Mouse (Mus musculus) heart, embryonic 15.5 days (tissue): ENCODE data around the gene Tsc22d2. TPM values are rescaled to one million over a fixed set of nuclear protein-coding genes. Genes with fewer than 3 reads are reported as not detected.
"Not testable (repeated sequence)": the region's sequence is repeated elsewhere in the genome, so short reads cannot be mapped to it uniquely, and the experiment has no call there.

Experiments used
- ATAC-seq: fragments of 200-750 bp; cut with Nextera tagmentation; replicated peaks from 2 replicates; pipeline ENCODE4 v1.8.0; 2017; ENCODE audit warnings: low read depth, moderate TSS enrichment; ENCODE audit not compliant: insufficient number of reproducible peaks, insufficient read depth, low FRiP score
- H3K27ac ChIP-seq: fragments of 300-500 bp; sonication (generic); 2 replicates; pipeline ENCODE4 v1.5.1; 2015; ENCODE audit warnings: mild to moderate bottlenecking, inconsistent platforms
- H3K27me3 ChIP-seq: fragments of 300-500 bp; sonication (generic); 2 replicates; pipeline ENCODE4 v1.6.1; 2015; ENCODE audit warnings: inconsistent platforms
- H3K36me3 ChIP-seq: fragments of 300-500 bp; sonication (generic); 2 replicates; pipeline ENCODE4 v1.6.1; 2015; ENCODE audit warnings: mild to moderate bottlenecking, inconsistent platforms
- H3K4me1 ChIP-seq: fragments of 300-500 bp; sonication (generic); replicated peaks from 2 replicates; pipeline ENCODE4 v1.6.1; 2015; ENCODE audit warnings: inconsistent platforms
- H3K4me2 ChIP-seq: fragments of 300-500 bp; sonication (generic); 2 replicates; pipeline ENCODE4 v1.6.1; 2015; ENCODE audit warnings: inconsistent platforms, mild to moderate bottlenecking, moderate library complexity
- H3K4me3 ChIP-seq: fragments of 300-500 bp; sonication (generic); 2 replicates; pipeline ENCODE4 v1.5.1; 2015; ENCODE audit warnings: mild to moderate bottlenecking, inconsistent platforms
- H3K9ac ChIP-seq: fragments of 300-500 bp; sonication (generic); 2 replicates; pipeline ENCODE4 v1.6.1; 2015; ENCODE audit warnings: mild to moderate bottlenecking, inconsistent platforms
- H3K9me3 ChIP-seq: fragments of 300-500 bp; sonication (generic); replicated peaks from 2 replicates; pipeline ENCODE4 v1.6.1; 2016; ENCODE audit warnings: inconsistent platforms
- WGBS: fragments of 180-500 bp; shearing (Covaris S2); methylation state at CpG from one replicate; pipeline ENCODE4 v1.1.7; 2015; ENCODE audit warnings: mixed read lengths; 5-methylcytosine and 5-hydroxymethylcytosine counted together
- polyA plus RNA-seq: library from polyadenylated mRNA; unstranded; fragments of >200 nt; fragmentation: Nextera tagmentation; extraction: Ambion mirVana; gene quantifications from 2 replicates; pipeline ENCODE4 v1.2.1, GENCODE M21; 2015

The Tsc22d2 gene
- polyA plus RNA-seq, 1 experiment from 2014 or later, result 12.9 TPM

GRCm38 (mm10) chr3:58448230-58448629, 33.7 kb downstream of the Tsc22d2 start:
- no peak overlapping the region for H3K27ac ChIP-seq
- H3K4me2 ChIP-seq, result no peak overlapping the region
- H3K4me3 ChIP-seq, result no peak overlapping the region
- H3K9me3 ChIP-seq, result no peaks in the 10 kb centered on the region
- H3K9ac ChIP-seq, result no peak overlapping the region
- no peaks in the 10 kb centered on the region for H3K27me3 ChIP-seq
- H3K36me3 ChIP-seq, result no peaks in the 10 kb centered on the region
- H3K4me1 ChIP-seq, result peaks cover 4% of the 10 kb centered on the region
- ATAC-seq, result no peak
- WGBS, result 94% methylated on average over 2 of the region's 2 CpGs

- H3K9ac ChIP-seq, result no peak overlapping the region
- H3K9me3 ChIP-seq, result no peaks in the 10 kb centered on the region
- 91% methylated on average over 3 of the region's 3 CpGs for WGBS
- H3K4me3 ChIP-seq, result no peak overlapping the region
- H3K4me1 ChIP-seq, result peaks cover 4% of the 10 kb centered on the region
- ATAC-seq, result no peak
- H3K4me2 ChIP-seq, result no peak overlapping the region
- no peak overlapping the region for H3K27ac ChIP-seq
- H3K27me3 ChIP-seq, result no peaks in the 10 kb centered on the region
- no peaks in the 10 kb centered on the region for H3K36me3 ChIP-seq
These were observed 35.0 kb downstream of the Tsc22d2 start for GRCm38 (mm10) chr3:58449487-58449886.

- Histone ChIP-seq H3K9me3 (no peaks in the 10 kb centered on the region), H3K4me2 (no peak overlapping the region)
- 35% methylated on average over 4 of the region's 4 CpGs for WGBS
These were observed 40.1 kb downstream of the Tsc22d2 start for GRCm38 (mm10) chr3:58454414-58455205.

GRCm38 (mm10) chr3:58455255-58455654, 40.7 kb downstream of the Tsc22d2 start:
- no peak for ATAC-seq
- H3K27me3 ChIP-seq, result no peaks in the 10 kb centered on the region
- no peak overlapping the region for H3K27ac ChIP-seq
- H3K4me3 ChIP-seq, result no peak overlapping the region
- H3K4me1 ChIP-seq, result no peaks in the 10 kb centered on the region
- 76% methylated on average over 3 of the region's 3 CpGs for WGBS
- no peak overlapping the region for H3K4me2 ChIP-seq
- peaks cover 4% of the 10 kb centered on the region for H3K36me3 ChIP-seq
- no peak overlapping the region for H3K9ac ChIP-seq
- H3K9me3 ChIP-seq, result no peaks in the 10 kb centered on the region

More at GRCm38 (mm10) chr3:58454414-58455205, 40.1 kb downstream of the Tsc22d2 start:
- no peak overlapping the region for H3K4me3 ChIP-seq
- H3K27me3 ChIP-seq, result no peaks in the 10 kb centered on the region
- ATAC-seq, result no peak
- no peak overlapping the region for H3K9ac ChIP-seq
- peaks cover 1% of the 10 kb centered on the region for H3K4me1 ChIP-seq
- H3K27ac ChIP-seq, result no peak overlapping the region
- H3K36me3 ChIP-seq, result no peaks in the 10 kb centered on the region

GRCm38 (mm10) chr3:58469655-58470437, 55.3 kb downstream of the Tsc22d2 start:
- WGBS, result 52% methylated on average over 9 of the region's 9 CpGs
- H3K4me3 ChIP-seq, result no peak overlapping the region
- H3K9ac ChIP-seq, result no peak overlapping the region
- no peak for ATAC-seq
- no peaks in the 10 kb centered on the region for H3K9me3 ChIP-seq
- no peaks in the 10 kb centered on the region for H3K36me3 ChIP-seq
- H3K4me1 ChIP-seq, result no peaks in the 10 kb centered on the region
- no peak overlapping the region for H3K4me2 ChIP-seq
- no peaks in the 10 kb centered on the region for H3K27me3 ChIP-seq
- no peak overlapping the region for H3K27ac ChIP-seq

GRCm38 (mm10) chr3:58475298-58475697, 60.8 kb downstream of the Tsc22d2 start:
- H3K27me3 ChIP-seq, ATAC-seq, H3K4me3 ChIP-seq, H3K36me3 ChIP-seq, H3K4me1 ChIP-seq, H3K9ac ChIP-seq, H3K9me3 ChIP-seq, H3K4me2 ChIP-seq, H3K27ac ChIP-seq: not testable (repeated sequence)
- 67% methylated on average over 1 of the region's 1 CpGs for WGBS

- 71% methylated on average over 2 of the region's 2 CpGs for WGBS
- H3K4me1 ChIP-seq, result no peaks in the 10 kb centered on the region; the same call in 1 of the 2 replicates
These were observed 64.4 kb downstream of the Tsc22d2 start for GRCm38 (mm10) chr3:58478755-58479455.

GRCm38 (mm10) chr3:58485883-58486282, 71.4 kb downstream of the Tsc22d2 start:
- Histone ChIP-seq H3K9ac (no peak overlapping the region), H3K36me3 (no peaks in the 10 kb centered on the region), H3K27ac (no peak overlapping the region), H3K4me1 (no peaks in the 10 kb centered on the region; the same call in 1 of the 2 replicates), H3K9me3 (no peaks in the 10 kb centered on the region), H3K4me2 (no peak overlapping the region), H3K4me3 (no peak overlapping the region), H3K27me3 (no peaks in the 10 kb centered on the region)
- no peak for ATAC-seq
- 63% methylated on average over 7 of the region's 7 CpGs for WGBS

More at GRCm38 (mm10) chr3:58478755-58479455, 64.4 kb downstream of the Tsc22d2 start:
- H3K27me3 ChIP-seq, result no peaks in the 10 kb centered on the region
- no peak overlapping the region for H3K9ac ChIP-seq
- H3K4me2 ChIP-seq, result no peak overlapping the region
- H3K36me3 ChIP-seq, result no peaks in the 10 kb centered on the region
- ATAC-seq, result no peak
- H3K4me3 ChIP-seq, result no peak overlapping the region
- H3K9me3 ChIP-seq, result no peaks in the 10 kb centered on the region
- H3K27ac ChIP-seq, result no peak overlapping the region

GRCm38 (mm10) chr3:58487121-58487520, 72.6 kb downstream of the Tsc22d2 start:
- WGBS, result 70% methylated on average over 3 of the region's 3 CpGs

GRCm38 (mm10) chr3:58487999-58488775, 73.7 kb downstream of the Tsc22d2 start:
- no peak for ATAC-seq
- no peaks in the 10 kb centered on the region for H3K4me1 ChIP-seq
- H3K27ac ChIP-seq, result no peak overlapping the region
- H3K4me3 ChIP-seq, result no peak overlapping the region
- no peak overlapping the region for H3K9ac ChIP-seq
- no peaks in the 10 kb centered on the region for H3K36me3 ChIP-seq
- H3K9me3 ChIP-seq, result no peaks in the 10 kb centered on the region
- WGBS, result 65% methylated on average over 8 of the region's 8 CpGs
- no peak overlapping the region for H3K4me2 ChIP-seq
- no peaks in the 10 kb centered on the region for H3K27me3 ChIP-seq

More at GRCm38 (mm10) chr3:58487121-58487520, 72.6 kb downstream of the Tsc22d2 start:
- Histone ChIP-seq H3K36me3 (no peaks in the 10 kb centered on the region), H3K27me3 (no peaks in the 10 kb centered on the region), H3K4me2 (no peak overlapping the region), H3K9ac (no peak overlapping the region), H3K9me3 (no peaks in the 10 kb centered on the region), H3K4me1 (no peaks in the 10 kb centered on the region), H3K4me3 (no peak overlapping the region), H3K27ac (no peak overlapping the region)
- no peak for ATAC-seq
